Mouse (Mus musculus) lung, adult 2 months (tissue): ENCODE data around the gene Tmem30c.

Experiments used
- CTCF ChIP-seq: fragments of 200-500 bp; IDR thresholded peaks from 2 replicates; pipeline ENCODE4 v1.5.1; 2011; ENCODE audit warnings: mild to moderate bottlenecking, low read length, control low read depth; ENCODE audit not compliant: insufficient read depth
- POLR2A ChIP-seq: fragments of 200-500 bp; IDR thresholded peaks from 2 replicates; pipeline ENCODE4 v1.6.1; 2011; ENCODE audit warnings: low read depth, mild to moderate bottlenecking, control low read depth, low read length, borderline replicate concordance; ENCODE audit errors: extremely low read depth

GRCm38 (mm10) chr16:57336770-57337423 lies 44.2 kb upstream of the Tmem30c start:
- TF ChIP-seq CTCF (no peak), POLR2A (no peak)
